Mouse (Mus musculus): ENCODE results near the gene Zfp827.

Zfp827 gene

DNA sequence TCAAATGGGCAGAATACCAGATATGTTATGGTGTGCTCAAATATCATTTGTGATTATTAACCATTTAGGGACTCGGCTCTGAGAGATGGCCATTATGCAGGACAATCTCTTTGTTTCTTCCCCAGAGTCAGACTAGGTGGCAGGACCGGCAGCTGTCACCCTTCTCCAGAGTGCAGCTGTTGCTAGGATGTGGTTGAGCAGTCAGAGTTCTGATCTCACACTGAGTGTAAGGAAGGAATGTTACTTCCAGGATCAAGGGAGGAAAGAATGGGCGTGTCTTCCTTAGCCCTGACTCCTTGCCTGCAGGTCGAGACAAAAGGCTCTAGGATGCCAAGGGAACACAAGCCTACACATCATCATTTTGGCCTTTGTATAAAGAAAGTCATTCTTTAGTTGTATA, 199.0 kb downstream of the Zfp827 start:
- DNase-seq: no peak

DNA sequence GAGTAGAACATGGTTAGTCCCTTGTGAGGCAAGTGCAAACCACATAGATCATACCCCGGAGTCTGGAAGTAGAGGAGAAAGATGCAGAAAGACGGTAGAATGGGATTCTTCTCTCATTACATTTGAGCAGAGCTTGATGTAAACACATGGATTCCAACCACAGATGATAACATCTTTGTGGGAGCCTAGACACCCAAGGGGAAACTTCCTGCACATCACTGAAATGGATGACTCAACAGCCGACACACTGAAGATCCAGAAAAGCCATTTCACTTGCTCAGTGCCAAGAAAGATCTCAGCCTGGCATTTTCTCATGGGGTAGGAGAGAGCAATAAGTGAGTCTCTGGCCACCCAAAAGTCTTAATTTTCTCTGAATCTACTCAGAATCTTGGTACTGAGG, 199.7 kb downstream of the Zfp827 start:
- DNase-seq: no peak

GRCm38 (mm10) chr8:79229266-79229888, 201.1 kb downstream of the Zfp827 start:
- DNase-seq: no peak

- DNase-seq: no peak
Observed at GRCm38 (mm10) chr8:79239320-79239719, 211.1 kb downstream of the Zfp827 start.

DNA sequence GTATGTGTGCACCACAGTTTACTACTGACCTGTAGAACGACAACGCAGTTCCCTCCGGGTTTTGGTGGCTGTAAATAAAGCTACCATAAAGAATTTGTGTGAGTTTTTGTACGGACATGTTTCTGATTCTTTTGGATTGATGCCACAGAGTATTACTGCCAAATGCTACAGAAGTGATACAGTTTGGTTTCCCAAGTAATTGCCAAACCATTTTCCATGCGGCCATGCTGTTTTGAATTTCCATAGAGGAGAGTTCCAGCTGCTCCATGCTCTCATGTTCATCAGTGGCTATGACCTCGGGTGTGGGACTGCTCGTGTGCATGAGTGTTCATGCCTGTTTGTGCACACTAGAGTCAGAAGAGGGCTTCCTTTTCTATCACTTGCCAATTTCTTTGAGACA, 211.8 kb downstream of the Zfp827 start:
- no peak for DNase-seq

Data from kidney, adult 9 months (tissue).